Mouse (Mus musculus) frontal cortex, adult (tissue): Measurements from ENCODE around the gene Frs2.
"Not testable (repeated sequence)": the region's sequence is repeated elsewhere in the genome, so short reads cannot be mapped to it uniquely, and the experiment has no call there.

Source experiments
- ATAC-seq: cut with Nextera tagmentation; 2 replicates; pipeline ENCODE4 v1.9.2; 2017; ENCODE audit warnings: mild to moderate bottlenecking, moderate library complexity, mixed read lengths; ENCODE audit not compliant: low TSS enrichment

Frs2 gene

GRCm38 (mm10) chr10:117147463-117148360, 622 bp downstream of the Frs2 start:
- peak; percentile 24; the same call in 1 of the 2 replicates for ATAC-seq

- no peak for ATAC-seq
Measured at GRCm38 (mm10) chr10:117146421-117146820, 1.9 kb downstream of the Frs2 start.

GRCm38 (mm10) chr10:117145546-117146265, 2.6 kb downstream of the Frs2 start:
- no peak for ATAC-seq

- ATAC-seq = peak; percentile 62
Measured at GRCm38 (mm10) chr10:117144628-117145027, 3.7 kb downstream of the Frs2 start.

- no peak for ATAC-seq
Measured at GRCm38 (mm10) chr10:117144071-117144470, 4.3 kb downstream of the Frs2 start.

- no peak for ATAC-seq
Measured at GRCm38 (mm10) chr10:117143311-117143710, 5.0 kb downstream of the Frs2 start.

GRCm38 (mm10) chr10:117141939-117142552, 6.3 kb downstream of the Frs2 start:
- no peak for ATAC-seq

GRCm38 (mm10) chr10:117131506-117131905, 16.8 kb downstream of the Frs2 start:
- not testable (repeated sequence) for ATAC-seq

- no peak for ATAC-seq
Measured at GRCm38 (mm10) chr10:117130037-117130436, 18.3 kb downstream of the Frs2 start.

- ATAC-seq = no peak
Measured at GRCm38 (mm10) chr10:117128693-117129092, 19.6 kb downstream of the Frs2 start.

GRCm38 (mm10) chr10:117127480-117127879, 20.9 kb downstream of the Frs2 start:
- no peak for ATAC-seq

GRCm38 (mm10) chr10:117126719-117127118, 21.6 kb downstream of the Frs2 start:
- no peak for ATAC-seq

- ATAC-seq = no peak
Measured at GRCm38 (mm10) chr10:117126233-117126632, 22.1 kb downstream of the Frs2 start.

GRCm38 (mm10) chr10:117121448-117121847, 26.9 kb downstream of the Frs2 start:
- ATAC-seq = no peak

- no peak for ATAC-seq
Measured at GRCm38 (mm10) chr10:117120051-117120666, 28.2 kb downstream of the Frs2 start.

- ATAC-seq = peak; percentile 92
Measured at GRCm38 (mm10) chr10:117119531-117119930, 28.8 kb downstream of the Frs2 start.

GRCm38 (mm10) chr10:117118421-117118831, 29.9 kb downstream of the Frs2 start:
- ATAC-seq = peak; percentile 38; the same call in 1 of the 2 replicates

GRCm38 (mm10) chr10:117115652-117116051, 32.7 kb downstream of the Frs2 start:
- no peak for ATAC-seq

- ATAC-seq = no peak
Measured at GRCm38 (mm10) chr10:117112545-117112944, 35.8 kb downstream of the Frs2 start.

- ATAC-seq = no peak
Measured at GRCm38 (mm10) chr10:117111455-117111854, 36.9 kb downstream of the Frs2 start.

GRCm38 (mm10) chr10:117110271-117110670, 38.1 kb downstream of the Frs2 start:
- ATAC-seq = no peak

- no peak for ATAC-seq
Measured at GRCm38 (mm10) chr10:117106686-117107085, 41.6 kb downstream of the Frs2 start.
